Mouse (Mus musculus) lung, postnatal 14 days (tissue): ENCODE data around the gene Ugt1a5.
"Not testable (repeated sequence)": the region's sequence is repeated elsewhere in the genome, so short reads cannot be mapped to it uniquely, and the experiment has no call there.

ENCODE experiments used
- DNase-seq: peaks from one replicate; pipeline ENCODE4 v3.0.0; 2021

The Ugt1a5 gene

DNA sequence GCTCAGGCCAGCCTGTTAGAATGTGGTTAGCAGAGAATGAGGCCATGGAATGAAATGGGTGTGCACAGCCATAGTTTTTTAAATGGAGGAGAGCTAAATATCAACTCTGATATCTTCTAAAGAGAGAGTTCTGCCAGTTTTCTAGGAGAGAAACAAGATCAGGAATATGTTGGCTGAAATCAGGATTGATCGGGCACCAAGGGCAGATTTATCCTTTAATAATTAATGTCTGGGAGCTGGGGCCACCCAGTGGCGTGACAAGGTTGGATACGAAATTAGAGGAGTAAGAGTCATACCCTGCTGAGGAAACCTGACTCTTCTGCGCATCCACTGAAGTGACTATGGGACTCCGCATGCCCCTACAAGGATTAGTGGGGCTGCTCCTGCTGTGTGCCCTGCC, at the start of gene Ugt1a5:
Ugt1a5 (plus strand) TSS at position 302 of the 400 bp plus-strand sequence.
- no peak for DNase-seq

GRCm38 (mm10) chr1:88120550-88120949, 45.3 kb upstream of the Ugt1a5 start:
- not testable (repeated sequence) for DNase-seq

DNA sequence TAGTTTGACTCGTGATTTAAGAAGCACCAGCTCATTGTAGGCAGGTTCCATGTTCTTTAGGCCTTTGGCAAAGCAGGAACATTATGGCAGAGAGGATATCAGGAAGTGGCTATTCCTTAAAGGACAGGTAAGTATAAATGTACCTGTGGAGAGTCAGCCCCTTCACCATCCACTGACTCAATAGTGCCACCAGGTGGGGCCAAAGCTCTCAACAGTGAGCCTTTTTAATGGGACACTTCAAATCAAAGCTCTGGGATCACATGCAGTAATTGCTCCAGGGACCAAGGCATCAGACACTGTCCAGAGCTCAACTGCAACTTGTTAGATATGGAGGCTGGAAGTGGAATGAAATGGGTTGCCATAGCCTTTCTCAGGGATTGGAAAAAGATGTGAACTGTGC, 44.3 kb upstream of the Ugt1a5 start:
- DNase-seq: peak; percentile 47

GRCm38 (mm10) chr1:88125827-88126360, 39.9 kb upstream of the Ugt1a5 start:
- not testable (repeated sequence) for DNase-seq

GRCm38 (mm10) chr1:88129091-88129490, 36.7 kb upstream of the Ugt1a5 start:
- DNase-seq: not testable (repeated sequence)

- not testable (repeated sequence) for DNase-seq
These were observed 35.6 kb upstream of the Ugt1a5 start for GRCm38 (mm10) chr1:88130223-88130622.

- DNase-seq: no peak
These were observed 31.8 kb upstream of the Ugt1a5 start for GRCm38 (mm10) chr1:88133908-88134456.

GRCm38 (mm10) chr1:88134457-88135011, 31.3 kb upstream of the Ugt1a5 start, which contains the start of gene Ugt1a6a:
Gene Ugt1a6a, plus strand, starts transcription at chr1:88134809.
- DNase-seq: peak; percentile 37

GRCm38 (mm10) chr1:88135229-88135904, 30.4 kb upstream of the Ugt1a5 start:
- DNase-seq: not testable (repeated sequence)

GRCm38 (mm10) chr1:88136646-88137045, 29.2 kb upstream of the Ugt1a5 start:
- DNase-seq: no peak

GRCm38 (mm10) chr1:88137264-88137663, 28.5 kb upstream of the Ugt1a5 start:
- DNase-seq: no peak

DNA sequence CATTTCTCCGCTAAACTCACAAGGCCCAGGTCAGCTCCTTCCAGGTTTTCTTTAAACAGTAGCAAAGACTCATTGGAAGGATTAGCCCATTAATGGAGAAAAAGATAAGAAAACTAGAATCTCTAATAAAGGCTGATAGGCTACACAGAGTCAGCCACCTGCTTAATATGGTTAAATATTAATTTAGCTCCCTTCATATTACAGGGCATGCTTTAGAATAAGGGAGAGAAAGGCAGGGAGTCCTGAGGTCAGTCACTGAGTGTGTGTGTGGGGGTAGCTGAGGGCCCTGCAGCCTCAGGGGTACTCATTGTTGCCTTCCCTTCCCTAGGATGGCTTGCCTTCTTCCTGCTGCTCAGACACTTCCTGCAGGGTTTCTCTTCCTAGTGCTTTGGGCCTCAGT, 27.7 kb upstream of the Ugt1a5 start:
- DNase-seq: no peak

- DNase-seq: not testable (repeated sequence)
These were observed 25.3 kb upstream of the Ugt1a5 start for GRCm38 (mm10) chr1:88140492-88140891.

- peak; percentile 59 for DNase-seq
These were observed 21.7 kb upstream of the Ugt1a5 start for GRCm38 (mm10) chr1:88143966-88144675.

DNA sequence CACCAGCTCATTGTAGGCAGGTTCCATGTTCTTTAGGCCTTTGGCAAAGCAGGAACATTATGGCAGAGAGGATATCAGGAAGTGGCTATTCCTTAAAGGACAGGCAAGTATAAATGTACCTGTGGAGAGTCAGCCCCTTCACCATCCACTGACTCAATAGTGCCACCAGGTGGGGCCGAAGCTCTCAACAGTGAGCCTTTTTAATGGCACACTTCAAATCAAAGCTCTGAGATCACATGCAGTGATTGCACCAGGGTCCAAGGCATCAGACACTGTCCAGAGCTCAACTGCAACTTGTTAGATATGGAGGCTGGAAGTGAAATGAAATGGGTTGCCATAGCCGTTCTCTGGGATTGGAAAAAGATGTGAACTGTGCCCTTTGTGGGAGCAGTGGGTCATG, 20.5 kb upstream of the Ugt1a5 start:
- not testable (repeated sequence) for DNase-seq

DNA sequence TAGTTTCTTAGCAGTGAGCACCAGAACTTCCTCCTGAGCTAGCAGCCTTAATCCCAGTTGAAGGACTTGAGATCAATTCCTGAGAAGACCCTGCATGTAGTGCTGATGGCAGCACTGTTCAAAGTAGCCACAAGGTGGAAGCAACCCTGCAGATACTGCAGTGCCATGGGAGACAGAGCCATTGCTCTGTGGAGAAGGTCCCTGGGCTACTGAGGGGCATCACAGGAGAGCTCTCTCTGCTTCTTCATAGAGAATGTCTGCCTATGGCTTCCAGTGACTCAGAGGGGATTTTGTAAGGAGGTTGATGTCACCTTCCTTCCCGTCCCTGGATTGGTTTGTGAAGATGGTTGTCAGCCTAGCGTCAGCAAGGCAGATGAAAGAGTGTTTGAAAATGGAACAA, 15.7 kb upstream of the Ugt1a5 start:
- not testable (repeated sequence) for DNase-seq

GRCm38 (mm10) chr1:88158430-88158829, 7.4 kb upstream of the Ugt1a5 start:
- DNase-seq: no peak

DNA sequence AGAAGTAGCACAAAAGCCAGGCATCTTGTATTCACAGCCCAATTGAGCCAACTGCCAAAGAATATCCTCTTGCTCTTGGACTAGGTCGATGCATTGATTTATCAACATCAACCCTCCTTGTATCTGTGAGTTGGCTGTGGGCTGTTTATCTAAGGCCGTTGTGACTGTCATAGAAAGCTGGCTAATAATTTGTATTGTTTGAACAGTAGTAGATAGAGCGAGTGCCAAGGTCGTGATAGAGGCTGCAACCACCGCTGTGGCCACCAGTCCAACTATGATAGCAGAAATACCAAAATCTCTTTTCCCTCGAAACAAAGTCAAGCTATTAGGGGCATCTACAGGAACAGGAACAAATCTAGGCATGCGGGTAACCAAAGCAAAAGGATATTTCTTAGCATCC, 6.4 kb downstream of the Ugt1a5 start:
- DNase-seq: not testable (repeated sequence)

GRCm38 (mm10) chr1:88179657-88180056, 13.8 kb downstream of the Ugt1a5 start:
- DNase-seq: no peak

DNA sequence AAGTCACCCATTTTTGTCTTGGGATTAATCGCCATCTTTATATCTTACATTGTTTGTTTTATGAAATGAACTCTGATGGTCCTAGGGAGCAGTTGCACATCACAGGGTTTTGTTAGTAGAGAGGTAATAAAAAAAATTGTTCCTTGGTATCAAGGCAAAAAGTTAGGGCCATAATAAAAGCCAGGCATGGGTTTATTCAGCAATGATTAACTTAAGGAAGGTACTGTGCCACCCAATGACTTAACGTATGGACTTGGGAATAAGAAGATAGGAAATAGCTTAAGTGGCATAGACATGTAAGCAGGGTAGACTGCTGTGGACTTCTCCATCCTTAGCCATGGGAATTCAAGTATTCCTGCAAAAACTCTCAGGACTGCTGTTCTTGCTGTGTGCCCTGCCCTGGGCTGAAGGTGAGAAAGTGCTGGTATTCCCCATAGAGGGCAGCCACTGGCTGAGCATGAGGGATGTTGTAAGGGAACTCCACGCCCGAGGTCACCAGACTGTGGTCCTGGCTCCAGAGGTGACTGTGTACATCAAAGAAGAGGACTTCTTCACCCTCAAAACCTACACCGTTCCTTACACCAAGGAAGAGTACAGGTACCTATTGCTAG, 20.6 kb downstream of the Ugt1a5 start:
- no peak for DNase-seq

GRCm38 (mm10) chr1:88192136-88192535, 26.3 kb downstream of the Ugt1a5 start:
- DNase-seq: no peak

- no peak for DNase-seq
These were observed 29.9 kb downstream of the Ugt1a5 start for GRCm38 (mm10) chr1:88195687-88196086.

DNA sequence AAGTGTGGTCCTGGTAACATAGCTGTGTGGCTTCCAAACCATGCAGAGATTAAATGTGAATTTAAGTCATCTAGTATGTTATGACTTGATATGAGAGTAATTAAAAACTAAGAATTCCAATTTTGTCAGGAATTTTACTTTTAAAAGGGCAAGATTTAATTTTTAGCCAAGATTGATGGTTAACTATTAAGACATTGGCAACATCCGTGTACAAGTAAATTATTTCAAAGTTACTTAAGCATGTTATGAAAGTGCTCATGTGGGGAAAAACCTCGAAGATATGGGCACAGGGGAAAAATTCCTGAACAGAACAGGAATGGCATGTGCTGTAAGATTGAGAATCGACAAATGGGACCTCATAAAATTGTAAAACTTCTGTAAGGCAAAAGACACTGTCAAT, 31.6 kb downstream of the Ugt1a5 start:
- DNase-seq: no peak
